Mouse (Mus musculus) myocyte (in vitro differentiated cells): ENCODE measurements at regions not wholly inside any gene's neighbourhood (a gene's known extent, or its start where the extent isn't known, plus 50 kb on each side); places are given as distances from the start of the nearest gene placed in this dataset.
"Not testable (repeated sequence)": the region's sequence is repeated elsewhere in the genome, so short reads cannot be mapped to it uniquely, and the experiment has no call there.

ENCODE experiments used
- H3K27me3 ChIP-seq: one replicate; pipeline ENCODE4 v1.6.1; 2011; ENCODE audit not compliant: control insufficient read depth, insufficient read depth, insufficient read length
- H3K36me3 ChIP-seq: one replicate; pipeline ENCODE4 v1.6.1; 2011; ENCODE audit not compliant: control insufficient read depth, insufficient read depth
- H3K4me2 ChIP-seq: one replicate; pipeline ENCODE4 v1.6.1; 2011; ENCODE audit warnings: low read depth, control low read depth
- H3K4me3 ChIP-seq: one replicate; pipeline ENCODE4 v1.5.1; 2011; ENCODE audit warnings: mild to moderate bottlenecking, control low read depth, moderate library complexity
- H3K79me2 ChIP-seq: one replicate; pipeline ENCODE4 v1.6.1; 2011; ENCODE audit not compliant: control insufficient read depth, insufficient read depth
- H3ac ChIP-seq: one replicate; pipeline ENCODE4 v1.6.1; 2011; ENCODE audit not compliant: control insufficient read depth, insufficient read length
- CEBPB ChIP-seq: IDR thresholded peaks from 2 replicates; pipeline ENCODE4 v1.6.1; 2011; ENCODE audit warnings: mild to moderate bottlenecking, moderate library complexity; ENCODE audit not compliant: poor library complexity, insufficient read depth, severe bottlenecking
- E2F4 ChIP-seq: IDR thresholded peaks from one replicate; pipeline ENCODE4 v1.6.1; 2011; ENCODE audit warnings: mild to moderate bottlenecking, control low read depth, moderate library complexity; ENCODE audit not compliant: insufficient read depth
- MAX ChIP-seq: IDR thresholded peaks from one replicate; pipeline ENCODE4 v1.6.1; 2011; ENCODE audit warnings: low read depth, mild to moderate bottlenecking, control low read depth
- MYOD1 ChIP-seq, 3 experiments: IDR thresholded peaks; one replicate each; pipeline ENCODE4 v1.6.1; 2011; ENCODE audit warnings: control low read depth in 2 of 3, low read depth in 2 of 3, mild to moderate bottlenecking in 2 of 3, moderate library complexity in 1 of 3; ENCODE audit not compliant: insufficient read length in 2 of 3, control insufficient read depth in 1 of 3
- MYOG ChIP-seq, 3 experiments: IDR thresholded peaks; one replicate each; pipeline ENCODE4 v1.6.1; 2011; ENCODE audit warnings: control low read depth in 2 of 3, low read depth in 2 of 3, mild to moderate bottlenecking in 2 of 3; ENCODE audit not compliant: insufficient read length in 2 of 3, control insufficient read depth in 1 of 3, insufficient read depth in 1 of 3
- POLR2A ChIP-seq: IDR thresholded peaks from one replicate; pipeline ENCODE4 v1.6.1; 2011; ENCODE audit warnings: low read depth, mild to moderate bottlenecking, control low read depth, moderate library complexity; ENCODE audit not compliant: insufficient read length
- POLR2AphosphoS2 ChIP-seq: IDR thresholded peaks from one replicate; pipeline ENCODE4 v1.6.1; 2011; ENCODE audit warnings: low read depth, control low read depth; ENCODE audit not compliant: insufficient read length
- REST ChIP-seq: IDR thresholded peaks from one replicate; pipeline ENCODE4 v1.6.1; 2011; ENCODE audit warnings: mild to moderate bottlenecking, control low read depth, moderate library complexity; ENCODE audit not compliant: insufficient read depth, insufficient read length
- SRF ChIP-seq: IDR thresholded peaks from one replicate; pipeline ENCODE4 v1.6.1; 2011; ENCODE audit warnings: low read depth; ENCODE audit not compliant: control insufficient read depth, insufficient read length
- TCF12 ChIP-seq: IDR thresholded peaks from one replicate; pipeline ENCODE4 v1.6.1; 2011; ENCODE audit warnings: mild to moderate bottlenecking, control low read depth; ENCODE audit not compliant: poor library complexity, insufficient read depth, severe bottlenecking
- TCF3 ChIP-seq: IDR thresholded peaks from one replicate; pipeline ENCODE4 v1.6.1; 2011; ENCODE audit warnings: low read depth, control low read depth; ENCODE audit not compliant: insufficient read length
- USF1 ChIP-seq: IDR thresholded peaks from one replicate; pipeline ENCODE4 v1.6.1; 2011; ENCODE audit warnings: low read depth, mild to moderate bottlenecking, control low read depth, moderate library complexity

DNA sequence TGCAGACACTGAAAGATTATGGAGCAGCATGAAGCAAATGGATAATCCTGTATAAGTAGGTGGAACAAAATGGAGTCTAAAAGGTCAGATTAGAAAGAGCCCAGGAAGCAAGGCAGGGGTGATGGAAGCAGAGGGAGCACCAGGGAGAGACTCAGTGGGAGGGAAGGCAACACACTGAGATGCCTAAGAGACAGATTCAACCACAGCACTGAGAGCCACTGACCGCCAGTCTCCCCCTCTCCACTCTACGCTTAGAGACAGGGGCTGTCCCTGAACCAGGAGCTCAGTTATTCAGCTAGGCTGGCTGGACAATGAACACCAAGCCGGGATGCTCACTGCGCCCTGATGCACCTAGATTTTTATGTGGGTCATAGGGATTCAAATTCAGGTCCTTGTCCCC is 233.8 kb downstream of the Nucb2 start:
- no peaks in the 10 kb centered on the region for H3K36me3 ChIP-seq
- TF ChIP-seq REST (no peak), SRF (no peak), MYOG (IDR thresholded peaks at IDR 0.05; ENCODE audit: control insufficient read depth in 1 of 3, insufficient read depth in 1 of 3, insufficient read length in 2 of 3, low read depth in 2 of 3) (no peak), CEBPB (no peak), MAX (no peak), MYOD1 (IDR thresholded peaks at IDR 0.05; ENCODE audit: control insufficient read depth in 1 of 3, insufficient read length in 2 of 3, low read depth in 2 of 3) (no peak), E2F4 (no peak), USF1 (no peak)
- no peaks in the 10 kb centered on the region for H3K79me2 ChIP-seq
- no peak overlapping the region for H3K4me3 ChIP-seq
- H3K27me3 ChIP-seq: no peaks in the 10 kb centered on the region
- no peak overlapping the region for H3K4me2 ChIP-seq
- H3ac ChIP-seq: no peak overlapping the region

DNA sequence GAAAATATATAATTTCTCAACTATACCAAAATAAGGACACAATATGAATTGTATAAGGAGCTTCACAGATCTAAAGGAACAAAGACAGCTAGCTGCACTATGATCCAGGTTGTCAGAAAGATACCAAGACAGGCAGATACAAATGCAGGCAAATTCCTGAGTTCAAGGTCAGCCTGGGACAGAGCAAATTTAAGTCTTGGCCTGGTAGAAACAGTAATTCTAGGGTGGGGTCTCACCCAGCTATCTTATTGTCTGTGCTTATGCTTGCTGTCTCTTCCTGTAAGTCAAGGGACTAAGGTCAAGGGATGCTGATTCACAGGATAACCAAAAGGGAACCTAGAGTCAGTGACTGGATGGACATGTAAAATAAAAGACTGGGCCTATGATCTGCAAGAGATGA is 250.4 kb downstream of the Nucb2 start:
- no peak overlapping the region for H3K4me2 ChIP-seq
- H3ac ChIP-seq: no peak overlapping the region
- H3K79me2 ChIP-seq: no peaks in the 10 kb centered on the region
- no peaks in the 10 kb centered on the region for H3K27me3 ChIP-seq
- no peak overlapping the region for H3K4me3 ChIP-seq
- no peak for TF ChIP-seq MYOD1 (IDR thresholded peaks at IDR 0.05; ENCODE audit: control insufficient read depth in 1 of 3, insufficient read length in 2 of 3, low read depth in 2 of 3)
- TF ChIP-seq CEBPB: no peak
- no peak for TF ChIP-seq MYOG (IDR thresholded peaks at IDR 0.05; ENCODE audit: control insufficient read depth in 1 of 3, insufficient read depth in 1 of 3, insufficient read length in 2 of 3, low read depth in 2 of 3)
- no peak for TF ChIP-seq REST
- no peaks in the 10 kb centered on the region for H3K36me3 ChIP-seq

DNA sequence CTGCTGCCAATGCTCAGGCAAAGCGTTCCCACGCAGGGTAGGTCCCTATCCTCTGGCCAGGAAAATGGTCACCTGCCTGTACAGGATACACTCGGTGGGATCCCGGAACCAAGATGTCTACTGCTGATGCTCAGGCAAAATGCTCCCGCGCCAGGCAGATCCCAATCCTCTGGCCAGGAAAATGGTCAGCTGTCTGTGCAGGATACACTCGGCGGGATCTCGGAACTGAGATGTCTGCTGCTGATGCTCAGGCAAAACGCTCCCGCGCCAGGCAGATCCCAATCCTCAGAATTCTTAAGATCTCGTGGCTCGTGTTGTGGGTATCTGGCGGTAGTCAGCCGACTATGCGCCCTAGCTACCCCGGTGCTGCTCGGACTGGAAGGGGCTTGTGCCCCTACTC is 288.0 kb downstream of the Nucb2 start:
- H3ac ChIP-seq, H3K36me3 ChIP-seq, H3K27me3 ChIP-seq, H3K4me2 ChIP-seq, H3K4me3 ChIP-seq, H3K79me2 ChIP-seq: not testable (repeated sequence)

DNA sequence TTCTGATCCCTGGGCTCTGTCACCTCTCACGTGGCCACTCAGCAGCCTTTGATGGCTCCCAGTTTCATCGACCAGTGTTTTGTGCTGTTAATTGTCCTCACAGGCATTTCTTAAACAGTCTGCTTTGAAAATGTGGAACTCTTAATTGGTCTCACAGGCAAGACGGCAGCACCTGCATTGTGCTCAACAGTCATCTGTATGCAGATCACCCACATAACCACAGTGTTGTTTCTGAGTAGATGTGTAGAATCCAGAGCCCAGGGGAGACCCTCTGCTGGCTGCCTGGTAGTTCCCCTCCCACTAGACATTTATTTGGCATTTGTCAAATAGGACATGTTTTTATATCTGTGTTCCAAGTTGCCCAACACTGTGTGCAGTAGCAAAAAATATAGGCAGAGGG is 304.3 kb downstream of the Nucb2 start:
- Histone ChIP-seq H3K36me3 (no peaks in the 10 kb centered on the region), H3K27me3 (no peaks in the 10 kb centered on the region), H3K4me3 (no peak overlapping the region), H3K4me2 (no peak overlapping the region), H3ac (no peak overlapping the region), H3K79me2 (no peaks in the 10 kb centered on the region)
- TF ChIP-seq REST: no peak

DNA sequence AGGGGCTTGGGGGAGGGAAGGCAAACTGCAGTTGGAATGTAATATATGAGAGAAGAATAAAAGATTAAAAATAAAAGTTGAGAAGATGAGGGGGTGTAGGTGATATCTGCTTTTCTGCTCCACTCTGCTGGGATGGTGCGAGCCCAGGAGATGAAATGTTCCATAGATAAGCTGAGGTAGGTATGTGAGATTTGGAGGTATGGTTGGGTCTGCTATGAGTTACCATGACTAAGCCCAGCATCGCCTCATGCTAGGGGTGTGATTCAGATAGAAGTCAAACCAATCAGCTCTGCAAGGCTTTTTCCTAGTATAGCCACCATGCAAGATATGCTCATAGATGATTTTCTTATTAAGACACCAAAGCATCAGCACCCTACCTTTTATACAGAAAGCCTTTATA is 312.3 kb downstream of the Nucb2 start:
- H3ac ChIP-seq: no peak overlapping the region
- no peaks in the 10 kb centered on the region for H3K36me3 ChIP-seq
- TF ChIP-seq TCF3 (no peak), MYOD1 (IDR thresholded peaks at IDR 0.05; ENCODE audit: control insufficient read depth in 1 of 3, insufficient read length in 2 of 3, low read depth in 2 of 3) (no peak), TCF12 (no peak), CEBPB (no peak), MYOG (IDR thresholded peaks at IDR 0.05; ENCODE audit: control insufficient read depth in 1 of 3, insufficient read depth in 1 of 3, insufficient read length in 2 of 3, low read depth in 2 of 3) (no peak), USF1 (no peak)
- H3K4me3 ChIP-seq: no peak overlapping the region
- no peaks in the 10 kb centered on the region for H3K79me2 ChIP-seq
- H3K27me3 ChIP-seq: no peaks in the 10 kb centered on the region
- no peak overlapping the region for H3K4me2 ChIP-seq

DNA sequence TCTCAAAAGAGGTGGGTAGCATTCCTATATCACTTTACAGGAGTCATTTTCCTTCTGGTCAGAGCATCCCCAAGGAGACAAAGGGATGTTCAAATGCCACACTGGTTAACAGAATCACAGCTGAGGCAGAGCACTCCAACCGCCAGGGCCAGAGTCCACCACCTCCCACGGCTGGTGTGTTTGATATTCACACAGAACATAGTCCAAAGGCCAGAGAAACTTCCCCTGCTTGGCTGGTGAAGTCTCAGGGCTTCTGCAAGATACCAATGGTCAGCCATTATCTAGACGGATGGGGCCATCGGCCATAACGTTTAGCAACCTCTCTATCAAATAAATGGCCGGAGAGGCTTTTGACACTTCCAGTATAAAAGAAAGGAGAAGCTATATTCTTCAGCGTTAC is 313.8 kb downstream of the Nucb2 start:
- no peak overlapping the region for H3K4me3 ChIP-seq
- no peak for TF ChIP-seq REST
- TF ChIP-seq MYOG (IDR thresholded peaks at IDR 0.05; ENCODE audit: control insufficient read depth in 1 of 3, insufficient read depth in 1 of 3, insufficient read length in 2 of 3, low read depth in 2 of 3): no peak
- TF ChIP-seq MAX: no peak
- no peak for TF ChIP-seq POLR2A
- TF ChIP-seq MYOD1 (IDR thresholded peaks at IDR 0.05; ENCODE audit: control insufficient read depth in 1 of 3, insufficient read length in 2 of 3, low read depth in 2 of 3): no peak
- no peak for TF ChIP-seq CEBPB
- TF ChIP-seq POLR2AphosphoS2: no peak
- TF ChIP-seq USF1: no peak
- TF ChIP-seq SRF: no peak
- no peak for TF ChIP-seq E2F4
- no peak for TF ChIP-seq TCF3
- H3K27me3 ChIP-seq: no peaks in the 10 kb centered on the region
- H3K79me2 ChIP-seq: no peaks in the 10 kb centered on the region
- no peaks in the 10 kb centered on the region for H3K36me3 ChIP-seq
- H3ac ChIP-seq: no peak overlapping the region
- H3K4me2 ChIP-seq: no peak overlapping the region
